ENCODE assay signal across 11 mouse cellular contexts in genomic region chr3:95139586-95140288, GRCm38 (mm10). TPM values are rescaled to one million over a fixed set of nuclear protein-coding genes. Genes with fewer than 3 reads are reported as not detected.
DNase-seq lines count a peak whose midpoint lies in the region; ATAC-seq and TF ChIP-seq lines count a peak whose summit lies in the region.
"Had no signal": no experiment of that assay in that cellular context is flagged by ENCODE, and none has a peak within 500 bp of the region (broad histone marks: within the 10 kb centered on the region; RNA-seq: fewer than 3 reads in every experiment).

No protein-coding gene starts in this region.

- TF ChIP-seq CTCF in testis, adult 2 months (IDR thresholded peaks at IDR 0.05; ENCODE audit: control insufficient read depth, insufficient read depth, insufficient replicate concordance, low read depth, low read length) = no peak

- H3K9me3 ChIP-seq in heart, embryonic 10.5 days = no peaks in the 10 kb centered on the region
- no peaks in the 10 kb centered on the region for H3K9me3 ChIP-seq in neural tube, embryonic 15.5 days (replicated peaks)

- no peak overlapping the region for H3K9ac ChIP-seq in neural tube, embryonic 15.5 days (replicated peaks)

- H3K27me3 ChIP-seq in heart, embryonic 10.5 days (ENCODE audit: insufficient read depth, poor library complexity, severe bottlenecking) = no peaks in the 10 kb centered on the region
- no peaks in the 10 kb centered on the region for H3K27me3 ChIP-seq in testis, adult 2 months (ENCODE audit: control insufficient read depth, insufficient read depth, low read length)
- H3K27me3 ChIP-seq in neural tube, embryonic 15.5 days (replicated peaks) = no peaks in the 10 kb centered on the region

- H3K4me2 ChIP-seq in neural tube, embryonic 15.5 days = no peak overlapping the region

- peak overlapping the region; percentile 25; the same call in 1 of the 2 replicates for H3K4me3 ChIP-seq in heart, embryonic 10.5 days
- H3K4me3 ChIP-seq in testis, adult 2 months (ENCODE audit: control insufficient read depth, low read depth, low read length) = peak overlapping the region; percentile 32
- H3K4me3 ChIP-seq in neural tube, embryonic 15.5 days (replicated peaks) = no peak overlapping the region
- H3K4me3 ChIP-seq: heart, adult 2 months had no signal

- H3K4me1 ChIP-seq in heart, embryonic 10.5 days = peaks cover 25% of the 10 kb centered on the region
- peaks cover 13% of the 10 kb centered on the region for H3K4me1 ChIP-seq in testis, adult 2 months (ENCODE audit: control insufficient read depth, insufficient read depth, low read length)
- peaks cover 22% of the 10 kb centered on the region for H3K4me1 ChIP-seq in neural tube, embryonic 15.5 days

- DNase-seq in heart, embryonic 10.5 days (ENCODE audit: low spot score) = no peak
- DNase-seq in heart, postnatal 10 days = no peak
- DNase-seq in spleen, adult 18-20 months = peak; percentile 18 to 49
- no peak for DNase-seq in spleen, adult 12 weeks (ENCODE audit: low spot score)
- peak; percentile 89 to 90 for DNase-seq in kidney, adult 8-10 months
- no peak for DNase-seq in adipocyte (ENCODE audit: low spot score)
- DNase-seq: right cerebral cortex, adult 18-20 months had no signal

- no peak for ATAC-seq in neural tube, embryonic 15.5 days (ENCODE audit: low FRiP score)

- H3K27ac ChIP-seq in heart, embryonic 10.5 days = 0 out of 2 replicates have a peak overlapping the region, but pooled peaks have one; percentile 7
- 0 out of 2 replicates have a peak overlapping the region, but pooled peaks have one; percentile 28 for H3K27ac ChIP-seq in testis, adult 2 months (ENCODE audit: control insufficient read depth, insufficient read depth, low read depth, low read length)
- no peak overlapping the region for H3K27ac ChIP-seq in neural tube, embryonic 15.5 days (replicated peaks)
- H3K27ac ChIP-seq: heart, adult 2 months had no signal

- peaks cover 16% of the 10 kb centered on the region for H3K36me3 ChIP-seq in heart, embryonic 10.5 days
- no peaks in the 10 kb centered on the region; the same call in 1 of the 2 replicates for H3K36me3 ChIP-seq in testis, adult 2 months (ENCODE audit: control insufficient read depth, insufficient read depth, low read length)
- H3K36me3 ChIP-seq in neural tube, embryonic 15.5 days = peaks cover 19% of the 10 kb centered on the region

- WGBS in heart, embryonic 10.5 days = 51% methylated on average over 25 of the region's 25 CpGs
- WGBS in neural tube, embryonic 15.5 days = 79% methylated on average over 25 of the region's 25 CpGs

- TF ChIP-seq POLR2A in testis, adult 2 months (IDR thresholded peaks at IDR 0.05; ENCODE audit: control insufficient read depth, low read depth, low read length) = no peak

- intact Hi-C loops in heart, postnatal 10 days (cut with DNase I) = no loop called here

RNA-seq across cellular contexts. Expression of gene Tnfaip8l2, which starts 2.4 kb away (rescaled TPM):
- polyA plus RNA-seq in heart, embryonic 10.5 days (2016; fragmentation: Nextera tagmentation; extraction: Ambion mirVana) = 0.21 and 1.2 TPM in 2 replicates
- 1 to 10 TPM; 1.7 to 1.8 TPM for total RNA-seq in heart, postnatal 10 days (2021)
- polyA plus RNA-seq in testis, adult 2 months (2012; rRNA removed) = 0.81 and 0.82 TPM in 2 replicates
- 3.0 and 5.6 TPM in 2 replicates for polyA plus RNA-seq in neural tube, embryonic 15.5 days (2015; fragmentation: Nextera tagmentation; extraction: Ambion mirVana)

RNA-seq across cellular contexts. Expression of gene Lysmd1, which starts 5.8 kb away (rescaled TPM):
- 8.7 and 10.1 TPM in 2 replicates for polyA plus RNA-seq in heart, embryonic 10.5 days (2016; fragmentation: Nextera tagmentation; extraction: Ambion mirVana)
- 1 to 10 TPM; 8.0 to 8.6 TPM for total RNA-seq in heart, postnatal 10 days (2021)
- polyA plus RNA-seq in testis, adult 2 months (2012; rRNA removed) = 7.5 and 7.9 TPM in 2 replicates
- polyA plus RNA-seq in neural tube, embryonic 15.5 days (2015; fragmentation: Nextera tagmentation; extraction: Ambion mirVana) = 38.1 and 46.0 TPM in 2 replicates

RNA-seq across cellular contexts. Expression of gene Scnm1, which starts 5.9 kb away (rescaled TPM):
- 55.3 and 60.9 TPM in 2 replicates for polyA plus RNA-seq in heart, embryonic 10.5 days (2016; fragmentation: Nextera tagmentation; extraction: Ambion mirVana)
- total RNA-seq in heart, postnatal 10 days (2021) = 10 to 100 TPM; 28.9 to 34.9 TPM
- polyA plus RNA-seq in testis, adult 2 months (2012; rRNA removed) = 41.4 and 43.3 TPM in 2 replicates
- 86.7 and 88.4 TPM in 2 replicates for polyA plus RNA-seq in neural tube, embryonic 15.5 days (2015; fragmentation: Nextera tagmentation; extraction: Ambion mirVana)

RNA-seq across cellular contexts. Expression of gene Tmod4, which starts 15.5 kb away (rescaled TPM):
- polyA plus RNA-seq in heart, embryonic 10.5 days (2016; fragmentation: Nextera tagmentation; extraction: Ambion mirVana) = 0.70 and 0.90 TPM in 2 replicates
- 1 to 10 TPM; 9.6 to 9.9 TPM for total RNA-seq in heart, postnatal 10 days (2021)
- polyA plus RNA-seq in testis, adult 2 months (2012; rRNA removed) = 8.6 and 10.4 TPM in 2 replicates
- polyA plus RNA-seq in neural tube, embryonic 15.5 days (2015; fragmentation: Nextera tagmentation; extraction: Ambion mirVana) = 1.3 and 1.5 TPM in 2 replicates
- total RNA-seq: midbrain, postnatal 0 days had no signal

RNA-seq across cellular contexts. Expression of gene Sema6c, which starts 20.5 kb away (rescaled TPM):
- polyA plus RNA-seq in heart, embryonic 10.5 days (2016; fragmentation: Nextera tagmentation; extraction: Ambion mirVana) = 1.9 and 4.1 TPM in 2 replicates
- 10 to 100 TPM in 1 of 2 experiments, 1 to 10 TPM in 1; 7.9 to 10.2 TPM for total RNA-seq in heart, postnatal 10 days (2021)
- 31.3 and 38.5 TPM in 2 replicates for polyA plus RNA-seq in testis, adult 2 months (2012; rRNA removed)
- polyA plus RNA-seq in neural tube, embryonic 15.5 days (2015; fragmentation: Nextera tagmentation; extraction: Ambion mirVana) = 17.7 and 24.4 TPM in 2 replicates

Comparison
In these comparisons a context has a peak if more than half of its experiments do, and no peak if none do; other contexts are left out.
1. DNase-seq: peak in spleen, adult 18-20 months (2 of 2) and kidney, adult 8-10 months (2 of 2); none in heart, embryonic 10.5 days (single experiment), heart, postnatal 10 days (0 of 2), spleen, adult 12 weeks (single experiment) and adipocyte (single experiment).